Mouse (Mus musculus): Measurements from ENCODE around the gene Olfr594. TPM values are rescaled to one million over a fixed set of nuclear protein-coding genes. Genes with fewer than 3 reads are reported as not detected.
"Not testable (repeated sequence)": the region's sequence is repeated elsewhere in the genome, so short reads cannot be mapped to it uniquely, and the experiment has no call there.

Olfr594 gene
- total RNA-seq (2014; rRNA removed; ENCODE audit: low replicate concordance) (not detected in 2 replicates), polyA plus RNA-seq (2015; fragmentation: Nextera tagmentation; extraction: Ambion mirVana) (not detected in 2 replicates)

DNA sequence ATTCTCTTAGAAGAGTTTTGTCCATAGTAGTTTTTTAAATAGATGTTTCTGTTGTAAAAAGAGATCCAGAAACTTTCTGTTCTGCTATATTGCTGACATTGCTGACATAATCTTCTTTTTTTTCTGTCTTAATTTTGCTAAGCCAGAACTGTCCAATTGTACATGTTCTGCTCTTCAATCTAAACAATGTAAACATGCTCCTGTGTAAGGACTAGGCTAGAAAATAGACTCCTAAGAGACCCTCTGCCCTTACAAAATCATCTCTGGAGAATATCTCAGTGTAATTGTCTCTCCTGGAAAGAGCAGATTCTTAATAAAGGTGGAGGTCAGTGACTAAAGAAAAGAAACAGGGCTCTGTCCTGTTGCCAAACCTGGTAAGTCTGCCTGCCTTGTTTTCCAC lies at the start of gene Olfr594:
Gene Olfr594 (plus strand): TSS at position 301 of the 400 bp plus-strand sequence.
- H3K9ac ChIP-seq (replicated peaks; ENCODE audit: low read depth, low read length), result no peak within 1 kb of the TSS
- H3K9me3 ChIP-seq (replicated peaks; ENCODE audit: control insufficient read depth, low read length), result no peaks in the 10 kb centered on the region
- H3K27me3 ChIP-seq (ENCODE audit: control insufficient read depth, insufficient read depth, low read length), result no peaks in the 10 kb centered on the region
- no peaks in the 10 kb centered on the region for H3K36me3 ChIP-seq (replicated peaks; ENCODE audit: control insufficient read depth, insufficient read depth, low read length)
- DNase-seq (ENCODE audit: low spot score) (no peak), ATAC-seq (ENCODE audit: insufficient read depth, low read depth) (no peak)
- no peak for TF ChIP-seq CTCF (IDR thresholded peaks at IDR 0.05; ENCODE audit: low read depth)
- TF ChIP-seq EP300 (IDR thresholded peaks at IDR 0.05; ENCODE audit: low read depth), result no peak
- H3K27ac ChIP-seq (ENCODE audit: low read depth), result no peak within 1 kb of the TSS
- H3K4me1 ChIP-seq (ENCODE audit: control insufficient read depth, insufficient read depth), result no peaks in the 10 kb centered on the region
- H3K4me2 ChIP-seq (ENCODE audit: low read depth, low read length), result no peak within 1 kb of the TSS
- H3K4me3 ChIP-seq (ENCODE audit: low read depth, low read length), result no peak within 1 kb of the TSS

DNA sequence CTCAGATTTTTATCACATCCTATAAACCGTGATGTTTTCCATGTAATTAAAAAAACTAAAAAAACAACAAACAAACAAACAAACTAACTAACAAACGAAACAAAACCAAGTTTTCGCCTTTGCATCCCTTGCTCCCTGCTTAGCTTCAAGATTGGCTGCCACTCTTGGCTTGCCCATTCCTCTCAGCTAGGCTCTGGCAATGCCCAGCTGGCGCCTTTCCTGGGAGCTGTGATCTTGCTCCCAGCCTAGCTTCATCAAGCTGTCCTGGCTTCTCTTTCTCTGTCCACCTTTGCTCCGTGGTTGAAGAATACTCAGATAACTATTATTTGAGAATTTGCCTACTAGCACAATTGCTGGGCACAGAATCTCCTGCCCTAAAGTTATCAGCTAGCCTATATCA lies 47.1 kb upstream of the Olfr594 start:
- Histone ChIP-seq H3K9ac (replicated peaks; ENCODE audit: low read depth, low read length) (no peak overlapping the region), H3K4me3 (ENCODE audit: low read depth, low read length) (no peak overlapping the region), H3K27ac (ENCODE audit: low read depth) (no peak overlapping the region), H3K36me3 (replicated peaks; ENCODE audit: control insufficient read depth, insufficient read depth, low read length) (no peaks in the 10 kb centered on the region), H3K27me3 (ENCODE audit: control insufficient read depth, insufficient read depth, low read length) (no peaks in the 10 kb centered on the region), H3K9me3 (replicated peaks; ENCODE audit: control insufficient read depth, low read length) (no peaks in the 10 kb centered on the region), H3K4me2 (ENCODE audit: low read depth, low read length) (no peak overlapping the region), H3K4me1 (ENCODE audit: control insufficient read depth, insufficient read depth) (no peaks in the 10 kb centered on the region)
- WGBS, result 64% methylated on average over 5 of the region's 5 CpGs
- DNase-seq (ENCODE audit: low spot score) (no peak), ATAC-seq (ENCODE audit: insufficient read depth, low read depth) (no peak)
- TF ChIP-seq EP300 (IDR thresholded peaks at IDR 0.05; ENCODE audit: low read depth) (no peak), CTCF (IDR thresholded peaks at IDR 0.05; ENCODE audit: low read depth) (no peak)

DNA sequence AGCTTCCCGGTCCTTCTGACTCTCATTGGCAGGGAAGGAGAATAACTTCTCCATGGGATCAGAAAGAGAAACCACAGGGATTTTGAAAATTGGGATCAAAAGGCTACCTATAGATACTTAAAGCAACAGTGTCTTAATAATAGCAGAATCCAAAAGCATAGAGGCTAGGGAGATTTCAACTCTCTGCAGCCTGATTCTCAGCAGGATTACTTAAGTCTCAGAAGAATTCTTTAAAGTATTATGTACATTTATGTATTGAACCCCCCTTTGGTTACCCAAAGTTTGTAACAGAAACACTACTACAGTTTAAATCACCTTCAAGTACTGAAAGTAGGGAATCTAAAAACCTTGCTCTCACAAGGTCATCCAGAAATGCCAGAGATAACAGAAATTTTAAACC lies 38.6 kb upstream of the Olfr594 start, which contains the start of gene Olfr591:
Gene Olfr591 (minus strand): TSS at position 101 of the 400 bp plus-strand sequence.
- H3K27ac ChIP-seq (ENCODE audit: low read depth), result no peak within 1 kb of the TSS
- no peaks in the 10 kb centered on the region for H3K36me3 ChIP-seq (replicated peaks; ENCODE audit: control insufficient read depth, insufficient read depth, low read length)
- 67% methylated on average over 1 of the region's 1 CpGs for WGBS
- H3K4me2 ChIP-seq (ENCODE audit: low read depth, low read length), result no peak within 1 kb of the TSS
- DNase-seq (ENCODE audit: low spot score) (no peak), ATAC-seq (ENCODE audit: insufficient read depth, low read depth) (no peak)
- no peaks in the 10 kb centered on the region for H3K27me3 ChIP-seq (ENCODE audit: control insufficient read depth, insufficient read depth, low read length)
- H3K4me3 ChIP-seq (ENCODE audit: low read depth, low read length), result no peak within 1 kb of the TSS
- peaks cover 3% of the 10 kb centered on the region; the same call in 1 of the 2 replicates for H3K9me3 ChIP-seq (replicated peaks; ENCODE audit: control insufficient read depth, low read length)
- no peak within 1 kb of the TSS for H3K9ac ChIP-seq (replicated peaks; ENCODE audit: low read depth, low read length)
- TF ChIP-seq CTCF (IDR thresholded peaks at IDR 0.05; ENCODE audit: low read depth), result no peak
- no peak for TF ChIP-seq EP300 (IDR thresholded peaks at IDR 0.05; ENCODE audit: low read depth)
- no peaks in the 10 kb centered on the region for H3K4me1 ChIP-seq (ENCODE audit: control insufficient read depth, insufficient read depth)

DNA sequence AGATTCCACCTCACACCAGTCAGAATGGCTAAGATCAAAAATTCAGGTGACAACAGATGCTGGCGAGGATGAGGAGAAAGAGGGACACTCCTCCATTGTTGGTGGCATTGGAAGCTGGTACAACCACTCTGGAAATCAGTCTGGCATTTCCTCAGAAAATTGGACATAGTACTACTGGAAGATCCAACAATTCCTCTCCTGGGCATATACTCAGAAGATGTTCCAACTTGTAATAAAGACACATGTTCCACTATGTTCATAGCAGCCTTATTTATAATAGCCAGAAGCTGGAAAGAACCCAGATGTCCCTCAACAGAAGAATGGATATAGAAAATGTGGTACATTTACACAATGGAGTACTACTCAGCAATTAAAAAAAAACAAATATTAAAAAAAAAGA lies 32.3 kb upstream of the Olfr594 start, which contains the start of gene Olfr592:
Gene Olfr592 (plus strand): TSS at position 301 of the 400 bp plus-strand sequence.
- H3K27me3 ChIP-seq (ENCODE audit: control insufficient read depth, insufficient read depth, low read length); H3K9ac ChIP-seq (replicated peaks; ENCODE audit: low read depth, low read length); H3K4me3 ChIP-seq (ENCODE audit: low read depth, low read length); H3K9me3 ChIP-seq (replicated peaks; ENCODE audit: control insufficient read depth, low read length); ATAC-seq (ENCODE audit: insufficient read depth, low read depth); DNase-seq (ENCODE audit: low spot score); H3K4me2 ChIP-seq (ENCODE audit: low read depth, low read length); H3K36me3 ChIP-seq (replicated peaks; ENCODE audit: control insufficient read depth, insufficient read depth, low read length); H3K4me1 ChIP-seq (ENCODE audit: control insufficient read depth, insufficient read depth); H3K27ac ChIP-seq (ENCODE audit: low read depth): not testable (repeated sequence)
- 69% methylated on average over 1 of the region's 1 CpGs for WGBS

DNA sequence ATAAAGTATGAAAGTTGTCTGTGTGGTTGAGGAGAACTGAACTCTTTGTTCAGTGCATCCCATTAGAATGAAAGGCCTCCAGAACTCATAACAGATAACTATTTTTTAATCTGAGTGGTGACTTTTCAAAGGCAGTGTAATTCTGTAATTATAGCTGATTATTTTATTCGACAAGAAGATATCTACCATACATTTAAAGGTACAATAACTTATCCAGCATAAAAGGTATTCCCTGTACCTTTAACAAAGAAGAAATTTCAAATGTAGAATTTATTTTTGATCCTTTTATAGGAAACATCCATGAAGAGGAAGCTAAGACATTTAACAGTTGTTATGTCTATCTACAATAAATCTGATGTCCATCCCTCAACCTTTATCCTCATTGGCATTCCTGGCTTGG lies 5.2 kb upstream of the Olfr594 start, which contains the start of gene Olfr593:
Gene Olfr593 (plus strand): TSS at position 301 of the 400 bp plus-strand sequence.
- Histone ChIP-seq H3K27me3 (ENCODE audit: control insufficient read depth, insufficient read depth, low read length) (no peaks in the 10 kb centered on the region), H3K4me2 (ENCODE audit: low read depth, low read length) (no peak within 1 kb of the TSS), H3K4me3 (ENCODE audit: low read depth, low read length) (no peak within 1 kb of the TSS), H3K9ac (replicated peaks; ENCODE audit: low read depth, low read length) (no peak within 1 kb of the TSS), H3K36me3 (replicated peaks; ENCODE audit: control insufficient read depth, insufficient read depth, low read length) (no peaks in the 10 kb centered on the region), H3K9me3 (replicated peaks; ENCODE audit: control insufficient read depth, low read length) (no peaks in the 10 kb centered on the region), H3K27ac (ENCODE audit: low read depth) (no peak within 1 kb of the TSS), H3K4me1 (ENCODE audit: control insufficient read depth, insufficient read depth) (no peaks in the 10 kb centered on the region)
- WGBS, result 56% methylated on average over 1 of the region's 1 CpGs
- TF ChIP-seq CTCF (IDR thresholded peaks at IDR 0.05; ENCODE audit: low read depth), result no peak
- TF ChIP-seq EP300 (IDR thresholded peaks at IDR 0.05; ENCODE audit: low read depth), result no peak
- DNase-seq (ENCODE audit: low spot score), result no peak
- no peak for ATAC-seq (ENCODE audit: insufficient read depth, low read depth)

DNA sequence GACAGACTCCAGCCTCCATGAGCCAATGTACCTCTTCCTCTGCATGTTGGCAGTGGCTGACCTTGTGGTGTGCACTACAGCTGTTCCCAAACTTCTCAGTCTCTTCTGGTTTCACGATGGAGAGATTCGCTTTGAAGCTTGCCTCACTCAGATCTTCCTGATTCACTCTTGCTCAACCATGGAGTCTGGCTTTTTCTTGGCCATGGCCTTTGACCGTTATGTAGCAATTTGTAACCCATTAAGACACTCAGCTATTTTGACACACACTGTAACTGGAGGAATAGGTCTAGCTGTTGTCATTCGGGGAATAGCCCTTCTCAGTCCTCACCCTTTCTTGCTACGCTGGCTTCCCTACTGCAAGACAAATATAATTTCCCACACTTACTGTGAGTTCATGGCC lies 4.7 kb upstream of the Olfr594 start:
- H3K9ac ChIP-seq (replicated peaks; ENCODE audit: low read depth, low read length); H3K9me3 ChIP-seq (replicated peaks; ENCODE audit: control insufficient read depth, low read length); ATAC-seq (ENCODE audit: insufficient read depth, low read depth); H3K27ac ChIP-seq (ENCODE audit: low read depth); H3K4me3 ChIP-seq (ENCODE audit: low read depth, low read length); H3K4me1 ChIP-seq (ENCODE audit: control insufficient read depth, insufficient read depth); DNase-seq (ENCODE audit: low spot score); H3K4me2 ChIP-seq (ENCODE audit: low read depth, low read length); H3K36me3 ChIP-seq (replicated peaks; ENCODE audit: control insufficient read depth, insufficient read depth, low read length); H3K27me3 ChIP-seq (ENCODE audit: control insufficient read depth, insufficient read depth, low read length): not testable (repeated sequence)
- WGBS, result 83% methylated on average over 5 of the region's 5 CpGs

DNA sequence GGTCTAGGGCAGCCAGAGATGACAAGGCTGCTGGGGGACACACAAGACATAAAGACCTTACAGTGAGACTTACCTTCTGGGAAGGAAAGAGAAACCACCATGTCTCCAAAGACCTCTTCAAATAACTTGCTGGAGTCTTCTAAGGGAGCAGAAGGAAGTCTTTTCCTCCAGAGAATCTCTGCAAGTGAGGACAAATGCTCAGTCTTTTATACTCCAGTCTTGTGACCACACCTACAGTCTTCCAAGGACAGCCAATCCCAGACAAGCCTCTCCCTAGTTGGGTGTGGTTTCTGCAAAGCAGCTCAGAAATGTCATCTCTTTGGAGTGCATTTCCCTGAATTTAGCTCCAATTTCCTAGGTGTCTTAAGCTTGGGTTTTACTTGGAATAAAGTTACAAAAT lies 35.6 kb downstream of the Olfr594 start, which contains the start of gene Usp17ld:
Gene Usp17ld (minus strand): TSS at position 101 of the 400 bp plus-strand sequence.
- H3K4me3 ChIP-seq (ENCODE audit: low read depth, low read length); H3K4me1 ChIP-seq (ENCODE audit: control insufficient read depth, insufficient read depth); H3K27me3 ChIP-seq (ENCODE audit: control insufficient read depth, insufficient read depth, low read length); H3K9ac ChIP-seq (replicated peaks; ENCODE audit: low read depth, low read length); H3K36me3 ChIP-seq (replicated peaks; ENCODE audit: control insufficient read depth, insufficient read depth, low read length); H3K4me2 ChIP-seq (ENCODE audit: low read depth, low read length); DNase-seq (ENCODE audit: low spot score); ATAC-seq (ENCODE audit: insufficient read depth, low read depth); H3K9me3 ChIP-seq (replicated peaks; ENCODE audit: control insufficient read depth, low read length); H3K27ac ChIP-seq (ENCODE audit: low read depth): not testable (repeated sequence)
